Mouse (Mus musculus) bone marrow, adult 2 months (tissue): ENCODE results near the gene Snu13. TPM values are rescaled to one million over a fixed set of nuclear protein-coding genes. Genes with fewer than 3 reads are reported as not detected.

Experiments used
- H3K27ac ChIP-seq: fragments of 200-500 bp; 2 replicates; pipeline ENCODE4 v1.5.1; 2012; ENCODE audit warnings: low read depth, mild to moderate bottlenecking, control low read depth, inconsistent platforms, low read length; ENCODE audit not compliant: control insufficient read depth, poor library complexity, insufficient read depth
- H3K4me1 ChIP-seq: fragments of 200-500 bp; 2 replicates; pipeline ENCODE4 v1.6.1; 2011; ENCODE audit warnings: low read length; ENCODE audit not compliant: control insufficient read depth, insufficient read depth
- H3K4me3 ChIP-seq: fragments of 200-500 bp; replicated peaks from 2 replicates; pipeline ENCODE3; 2011; ENCODE audit warnings: mild to moderate bottlenecking, low read depth, low read length, control low read depth; ENCODE audit not compliant: control insufficient read depth
- CTCF ChIP-seq: fragments of 200-500 bp; IDR thresholded peaks from 2 replicates; pipeline ENCODE4 v1.5.1; 2011; ENCODE audit warnings: low read length, control low read depth; ENCODE audit not compliant: control insufficient read depth, insufficient read depth
- POLR2A ChIP-seq: fragments of 200-500 bp; IDR thresholded peaks from 2 replicates; pipeline ENCODE4 v1.6.1; 2011; ENCODE audit warnings: low read depth, mild to moderate bottlenecking, control low read depth, low read length, borderline replicate concordance; ENCODE audit not compliant: control insufficient read depth
- WGBS: fragments of 180-500 bp; shearing (Covaris S2); methylation state at CpG from one replicate; pipeline ENCODE4 v1.1.7; 2018; 5-methylcytosine and 5-hydroxymethylcytosine counted together
- polyA plus RNA-seq: library from polyadenylated mRNA; stranded (reverse); fragments of >200 nt; gene quantifications from 2 replicates; pipeline ENCODE4 v1.2.4, GENCODE M21; 2011; ENCODE audit warnings: low replicate concordance; ENCODE audit not compliant: missing spikeins, insufficient read depth, insufficient read length

Gene Snu13
- polyA plus RNA-seq, 1 experiment: 119 TPM

DNA sequence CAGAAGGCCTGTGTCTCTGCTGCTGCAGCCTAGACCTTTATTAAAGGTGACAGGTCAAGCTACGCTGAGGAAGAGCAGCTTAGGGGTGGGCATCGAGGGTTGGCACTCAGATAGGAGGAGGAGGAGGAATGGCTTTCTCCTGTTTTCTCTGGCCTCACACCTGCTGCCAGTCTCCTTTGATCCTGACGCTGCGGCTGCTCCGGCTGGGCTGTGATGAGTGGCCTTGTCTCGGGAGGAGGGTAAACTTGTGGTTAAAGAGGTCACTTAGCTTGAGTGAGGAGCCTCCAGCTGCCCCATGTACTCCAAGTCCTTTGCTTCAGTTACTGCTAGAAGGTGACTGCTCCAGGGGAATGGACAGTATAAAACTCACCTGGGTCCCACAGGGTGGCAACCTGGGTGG is 53.4 kb downstream of the Snu13 start:
- TF ChIP-seq CTCF (no peak), POLR2A (no peak)
- 94% methylated on average over 6 of the region's 6 CpGs for WGBS
- Histone ChIP-seq H3K4me3 (no peak overlapping the region), H3K4me1 (no peaks in the 10 kb centered on the region; the same call in 1 of the 2 replicates), H3K27ac (no peak overlapping the region)

DNA sequence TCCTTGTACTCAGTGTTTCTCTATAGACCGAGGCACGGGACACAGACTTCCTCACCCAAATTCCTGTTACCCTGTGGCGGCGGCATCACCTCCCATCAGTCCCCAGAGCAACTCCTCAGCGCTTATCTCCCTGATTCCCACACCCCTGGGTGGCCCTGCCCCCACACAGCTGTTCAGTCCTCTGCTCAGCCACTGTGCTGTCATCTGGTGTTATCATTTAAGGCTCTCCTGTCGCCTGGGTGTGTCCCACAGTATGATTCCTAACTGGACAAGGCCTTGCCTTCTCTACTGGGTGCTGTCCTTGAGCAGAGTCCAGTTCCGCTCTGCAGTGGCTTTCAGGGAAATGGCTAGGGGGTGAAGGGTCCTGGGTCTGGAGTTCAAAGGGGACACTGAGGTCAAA is 56.8 kb downstream of the Snu13 start:
- H3K4me3 ChIP-seq: no peak overlapping the region
- H3K4me1 ChIP-seq: no peaks in the 10 kb centered on the region; the same call in 1 of the 2 replicates
- TF ChIP-seq POLR2A: no peak
- TF ChIP-seq CTCF: no peak
- 41% methylated on average over 7 of the region's 7 CpGs for WGBS
- no peak overlapping the region for H3K27ac ChIP-seq

Other genes starting within 250 kb of the Snu13 start
- 6.4 and 16.2 TPM in 2 replicates for gene Tef, start 245.2 kb downstream of the Snu13 start, polyA plus RNA-seq
- gene Tob2, start 188.8 kb downstream of the Snu13 start, polyA plus RNA-seq: 6.6 and 9.2 TPM in 2 replicates
- gene Phf5a, start 175.7 kb downstream of the Snu13 start, polyA plus RNA-seq: 74.5 and 96.7 TPM in 2 replicates
- gene Aco2, start 175.3 kb downstream of the Snu13 start, polyA plus RNA-seq: 41.0 and 71.1 TPM in 2 replicates
- 12.4 and 12.5 TPM in 2 replicates for gene Polr3h, start 121.4 kb downstream of the Snu13 start, polyA plus RNA-seq
- gene Csdc2, start 110.8 kb downstream of the Snu13 start, polyA plus RNA-seq: 0.80 TPM in 1 of 2 replicates, not detected in the other
- 23.1 and 51.8 TPM in 2 replicates for gene Pmm1, start 86.7 kb downstream of the Snu13 start, polyA plus RNA-seq
- gene 1700029P11Rik, start 67.1 kb downstream of the Snu13 start, polyA plus RNA-seq: 3.0 TPM in 1 of 2 replicates, not detected in the other
- 60.8 and 96.2 TPM in 2 replicates for gene Xrcc6, start 59.8 kb downstream of the Snu13 start, polyA plus RNA-seq
- gene Desi1, start 13.7 kb downstream of the Snu13 start, polyA plus RNA-seq: 12.5 and 22.7 TPM in 2 replicates
- not detected in 2 replicates for gene 4930407I10Rik, start 11.6 kb upstream of the Snu13 start, polyA plus RNA-seq
- not detected in 2 replicates for gene Mei1, start 22.4 kb upstream of the Snu13 start, polyA plus RNA-seq
- 23.8 and 28.2 TPM in 2 replicates for gene Ccdc134, start 80.3 kb upstream of the Snu13 start, polyA plus RNA-seq
- gene Srebf2, start 99.6 kb upstream of the Snu13 start, polyA plus RNA-seq: 19.3 and 46.3 TPM in 2 replicates
- gene Shisa8, start 165.2 kb upstream of the Snu13 start, polyA plus RNA-seq: 0.77 and 1.9 TPM in 2 replicates
- gene Tnfrsf13c, start 176.8 kb upstream of the Snu13 start, polyA plus RNA-seq: 12.1 and 24.9 TPM in 2 replicates
- 19.5 and 21.2 TPM in 2 replicates for gene Cenpm, start 197.2 kb upstream of the Snu13 start, polyA plus RNA-seq
- not detected in 2 replicates for gene 1500009C09Rik, start 204.8 kb upstream of the Snu13 start, polyA plus RNA-seq
- 2.0 TPM in 1 of 2 replicates, not detected in the other for gene Sept3, start 227.3 kb upstream of the Snu13 start, polyA plus RNA-seq